Mouse (Mus musculus) stomach, postnatal 0 days (tissue): ENCODE data around the gene Ints14. TPM values are rescaled to one million over a fixed set of nuclear protein-coding genes. Genes with fewer than 3 reads are reported as not detected.
A peak's percentile ranks its signal among the peaks of the same experiment; 100 is the strongest.

Experiments
- ATAC-seq: fragments of 200-750 bp; cut with Nextera tagmentation; 2 replicates; pipeline ENCODE4 v1.8.0; 2017; ENCODE audit not compliant: low FRiP score, low TSS enrichment
- DNase-seq: peaks from one replicate; pipeline ENCODE4 v3.0.0-alpha.2; 2016; ENCODE audit warnings: low spot score
- H3K27ac ChIP-seq: fragments of 300-500 bp; sonication (generic); replicated peaks from 2 replicates; pipeline ENCODE4 v1.5.1; 2014; ENCODE audit warnings: mild to moderate bottlenecking, control low read depth
- H3K27me3 ChIP-seq: fragments of 300-500 bp; sonication (generic); 2 replicates; pipeline ENCODE4 v1.6.1; 2014; ENCODE audit warnings: low read length; ENCODE audit not compliant: control insufficient read depth, insufficient read depth
- H3K36me3 ChIP-seq: fragments of 300-500 bp; sonication (generic); 2 replicates; pipeline ENCODE4 v1.6.1; 2014; ENCODE audit warnings: low read length, mixed read lengths; ENCODE audit not compliant: control insufficient read depth, insufficient read depth
- H3K4me1 ChIP-seq: fragments of 300-500 bp; sonication (generic); replicated peaks from 2 replicates; pipeline ENCODE4 v1.6.1; 2014; ENCODE audit warnings: antibody characterized with exemption; ENCODE audit not compliant: control insufficient read depth, insufficient read depth
- H3K4me2 ChIP-seq: fragments of 300-500 bp; sonication (generic); replicated peaks from 2 replicates; pipeline ENCODE4 v1.6.1; 2014; ENCODE audit warnings: low read depth, mild to moderate bottlenecking, control low read depth, moderate library complexity
- H3K4me3 ChIP-seq: fragments of 300-500 bp; sonication (generic); 2 replicates; pipeline ENCODE4 v1.5.1; 2014; ENCODE audit warnings: low read depth, low read length, control low read depth
- H3K9ac ChIP-seq: fragments of 300-500 bp; sonication (generic); 2 replicates; pipeline ENCODE4 v1.6.1; 2014; ENCODE audit warnings: mild to moderate bottlenecking, low read length, control low read depth, mixed read lengths
- H3K9me3 ChIP-seq: fragments of 300-500 bp; sonication (generic); 2 replicates; pipeline ENCODE4 v1.6.1; 2016; ENCODE audit warnings: low read length; ENCODE audit not compliant: control insufficient read depth
- CTCF ChIP-seq: IDR thresholded peaks from 2 replicates; pipeline ENCODE4 v1.5.1; 2016; ENCODE audit warnings: antibody characterized with exemption, low read depth, mild to moderate bottlenecking, moderate library complexity
- EP300 ChIP-seq: optimal IDR thresholded peaks from 2 replicates; pipeline ENCODE3; 2016; ENCODE audit warnings: antibody characterized with exemption
- WGBS: fragments of 180-500 bp; shearing (Covaris S2); extraction: QIAGEN DNeasy Blood & Tissue Kit; methylation state at CpG from one replicate; pipeline ENCODE4 v1.1.7; 2014; 5-methylcytosine and 5-hydroxymethylcytosine counted together
- polyA plus RNA-seq: library from polyadenylated mRNA; unstranded; fragments of >200 nt; fragmentation: Nextera tagmentation; extraction: Ambion mirVana; gene quantifications from 2 replicates; pipeline ENCODE4 v1.2.1, GENCODE M21; 2015

Ints14 gene
- polyA plus RNA-seq, 1 experiment from 2014 or later: 25.8 TPM

- Histone ChIP-seq H3K36me3 (no peaks in the 10 kb centered on the region), H3K4me1 (no peaks in the 10 kb centered on the region), H3K9me3 (no peaks in the 10 kb centered on the region), H3K4me3 (no peak overlapping the region), H3K4me2 (no peak overlapping the region), H3K27ac (no peak overlapping the region), H3K27me3 (no peaks in the 10 kb centered on the region), H3K9ac (no peak overlapping the region)
- DNase-seq (no peak), ATAC-seq (no peak)
- TF ChIP-seq EP300: no peak
- TF ChIP-seq CTCF: peak; percentile 26
- 57% methylated on average over 5 of the region's 5 CpGs for WGBS
Observed at GRCm38 (mm10) chr9:64937491-64937890, 23.2 kb upstream of the Ints14 start.

- WGBS: 76% methylated on average over 5 of the region's 5 CpGs
- H3K4me3 ChIP-seq: no peak overlapping the region
- DNase-seq: no peak
- H3K36me3 ChIP-seq: no peaks in the 10 kb centered on the region
- no peaks in the 10 kb centered on the region for H3K4me1 ChIP-seq
- no peak overlapping the region for H3K4me2 ChIP-seq
- no peaks in the 10 kb centered on the region for H3K27me3 ChIP-seq
- no peak for ATAC-seq
- H3K9me3 ChIP-seq: no peaks in the 10 kb centered on the region
- no peak overlapping the region for H3K9ac ChIP-seq
- TF ChIP-seq CTCF: no peak
- no peak overlapping the region for H3K27ac ChIP-seq
Observed at GRCm38 (mm10) chr9:64938535-64938934, 22.2 kb upstream of the Ints14 start.

GRCm38 (mm10) chr9:64939281-64939680, 21.4 kb upstream of the Ints14 start:
- Histone ChIP-seq H3K4me1 (no peaks in the 10 kb centered on the region), H3K9ac (no peak overlapping the region), H3K9me3 (no peaks in the 10 kb centered on the region), H3K4me2 (no peak overlapping the region), H3K36me3 (no peaks in the 10 kb centered on the region), H3K27me3 (no peaks in the 10 kb centered on the region), H3K27ac (no peak overlapping the region), H3K4me3 (no peak overlapping the region)
- WGBS: 46% methylated on average over 4 of the region's 4 CpGs
- DNase-seq (no peak), ATAC-seq (no peak)
- TF ChIP-seq CTCF (no peak), EP300 (no peak)

- Histone ChIP-seq H3K9me3 (no peaks in the 10 kb centered on the region), H3K36me3 (no peaks in the 10 kb centered on the region), H3K9ac (no peak overlapping the region), H3K4me1 (no peaks in the 10 kb centered on the region), H3K27ac (no peak overlapping the region), H3K27me3 (no peaks in the 10 kb centered on the region), H3K4me2 (no peak overlapping the region), H3K4me3 (no peak overlapping the region)
- 87% methylated on average over 2 of the region's 2 CpGs for WGBS
- ATAC-seq (no peak), DNase-seq (no peak)
- TF ChIP-seq EP300 (no peak), CTCF (no peak)
Observed at GRCm38 (mm10) chr9:64939790-64940189, 20.9 kb upstream of the Ints14 start.

- H3K9me3 ChIP-seq: no peaks in the 10 kb centered on the region
- 45% methylated on average over 11 of the region's 11 CpGs for WGBS
- TF ChIP-seq EP300 (no peak), CTCF (no peak)
- no peak overlapping the region for H3K4me3 ChIP-seq
- no peaks in the 10 kb centered on the region for H3K36me3 ChIP-seq
- no peak overlapping the region for H3K4me2 ChIP-seq
- ATAC-seq (peak; percentile 36; the same call in 1 of the 2 replicates), DNase-seq (no peak)
- peak overlapping the region; percentile 24 for H3K27ac ChIP-seq
- no peak overlapping the region for H3K9ac ChIP-seq
- no peaks in the 10 kb centered on the region for H3K27me3 ChIP-seq
- H3K4me1 ChIP-seq: no peaks in the 10 kb centered on the region
Observed at GRCm38 (mm10) chr9:64940731-64941346, 19.9 kb upstream of the Ints14 start.

GRCm38 (mm10) chr9:64941650-64942049, 19.1 kb upstream of the Ints14 start:
- Histone ChIP-seq H3K4me1 (no peaks in the 10 kb centered on the region), H3K9ac (no peak overlapping the region), H3K4me3 (no peak overlapping the region), H3K27me3 (no peaks in the 10 kb centered on the region), H3K9me3 (no peaks in the 10 kb centered on the region), H3K36me3 (no peaks in the 10 kb centered on the region), H3K27ac (no peak overlapping the region), H3K4me2 (no peak overlapping the region)
- TF ChIP-seq CTCF (no peak), EP300 (no peak)
- no peak for ATAC-seq
- no peak for DNase-seq
- WGBS: 65% methylated on average over 4 of the region's 4 CpGs
